Mouse (Mus musculus) heart, embryonic 12.5 days (tissue): ENCODE measurements at regions not wholly inside any gene's neighbourhood (a gene's known extent, or its start where the extent isn't known, plus 50 kb on each side); places are given as distances from the start of the nearest gene placed in this dataset.

Experiments used
- ATAC-seq: fragments of 200-750 bp; cut with Nextera tagmentation; 2 replicates; pipeline ENCODE4 v1.8.0; 2017; ENCODE audit warnings: moderate TSS enrichment, moderate library complexity; ENCODE audit not compliant: insufficient number of reproducible peaks, low FRiP score
- H3K27ac ChIP-seq: fragments of 300-500 bp; sonication (generic); 2 replicates; pipeline ENCODE4 v1.5.1; 2016; ENCODE audit warnings: mild to moderate bottlenecking, moderate library complexity; ENCODE audit not compliant: poor library complexity, severe bottlenecking
- H3K27me3 ChIP-seq: fragments of 300-500 bp; sonication (generic); replicated peaks from 2 replicates; pipeline ENCODE4 v1.6.1; 2016; ENCODE audit warnings: mild to moderate bottlenecking, moderate library complexity
- H3K36me3 ChIP-seq: fragments of 300-500 bp; sonication (generic); 2 replicates; pipeline ENCODE4 v1.6.1; 2016; ENCODE audit warnings: mild to moderate bottlenecking, moderate library complexity
- H3K4me1 ChIP-seq: fragments of 300-500 bp; sonication (generic); replicated peaks from 2 replicates; pipeline ENCODE4 v1.6.1; 2016; ENCODE audit warnings: mild to moderate bottlenecking
- H3K4me2 ChIP-seq: fragments of 300-500 bp; sonication (generic); 2 replicates; pipeline ENCODE4 v1.6.1; 2016; ENCODE audit warnings: mild to moderate bottlenecking, moderate library complexity
- H3K4me3 ChIP-seq: fragments of 300-500 bp; sonication (generic); 2 replicates; pipeline ENCODE4 v1.5.1; 2016; ENCODE audit warnings: mild to moderate bottlenecking
- H3K9ac ChIP-seq: fragments of 300-500 bp; sonication (generic); 2 replicates; pipeline ENCODE4 v1.6.1; 2016; ENCODE audit warnings: mild to moderate bottlenecking, moderate library complexity
- H3K9me3 ChIP-seq: fragments of 300-500 bp; sonication (generic); replicated peaks from 2 replicates; pipeline ENCODE4 v1.6.1; 2016; ENCODE audit warnings: mild to moderate bottlenecking, moderate library complexity
- WGBS: fragments of 180-500 bp; shearing (Covaris S2); methylation state at CpG from one replicate; pipeline ENCODE4 v1.1.7; 2016; 5-methylcytosine and 5-hydroxymethylcytosine counted together

GRCm38 (mm10) chr13:44293736-44294416 lies 435.4 kb upstream of the Jarid2 start:
- peak; percentile 55; the same call in 1 of the 2 replicates for ATAC-seq
- no peak overlapping the region for H3K4me2 ChIP-seq
- WGBS: 75% methylated on average over 15 of the region's 15 CpGs
- H3K36me3 ChIP-seq: no peaks in the 10 kb centered on the region
- no peaks in the 10 kb centered on the region for H3K27me3 ChIP-seq
- H3K4me1 ChIP-seq: no peaks in the 10 kb centered on the region; the same call in 1 of the 2 replicates
- H3K27ac ChIP-seq: no peak overlapping the region
- no peak overlapping the region for H3K4me3 ChIP-seq
- peaks cover 8% of the 10 kb centered on the region; the same call in 1 of the 2 replicates for H3K9me3 ChIP-seq
- no peak overlapping the region for H3K9ac ChIP-seq

GRCm38 (mm10) chr13:44295621-44296020 lies 433.7 kb upstream of the Jarid2 start:
- no peak for ATAC-seq
- Histone ChIP-seq H3K4me1 (no peaks in the 10 kb centered on the region; the same call in 1 of the 2 replicates), H3K9ac (no peak overlapping the region), H3K36me3 (no peaks in the 10 kb centered on the region), H3K9me3 (peaks cover 6% of the 10 kb centered on the region), H3K27ac (no peak overlapping the region), H3K4me3 (no peak overlapping the region), H3K27me3 (no peaks in the 10 kb centered on the region), H3K4me2 (no peak overlapping the region)
- 90% methylated on average over 10 of the region's 10 CpGs for WGBS

GRCm38 (mm10) chr13:44300611-44301010 lies 428.7 kb upstream of the Jarid2 start:
- Histone ChIP-seq H3K9ac (no peak overlapping the region), H3K4me3 (no peak overlapping the region), H3K9me3 (peaks cover 3% of the 10 kb centered on the region), H3K4me1 (peaks cover 2% of the 10 kb centered on the region; the same call in 1 of the 2 replicates), H3K36me3 (no peaks in the 10 kb centered on the region), H3K27me3 (no peaks in the 10 kb centered on the region), H3K4me2 (no peak overlapping the region), H3K27ac (no peak overlapping the region)
- 71% methylated on average over 10 of the region's 10 CpGs for WGBS
- no peak for ATAC-seq

- no peak overlapping the region for H3K4me3 ChIP-seq
- H3K9me3 ChIP-seq: peaks cover 3% of the 10 kb centered on the region
- H3K27me3 ChIP-seq: no peaks in the 10 kb centered on the region
- peaks cover 2% of the 10 kb centered on the region; the same call in 1 of the 2 replicates for H3K4me1 ChIP-seq
- H3K36me3 ChIP-seq: no peaks in the 10 kb centered on the region
- 80% methylated on average over 7 of the region's 7 CpGs for WGBS
- no peak overlapping the region for H3K4me2 ChIP-seq
- no peak overlapping the region for H3K9ac ChIP-seq
- no peak overlapping the region for H3K27ac ChIP-seq
- ATAC-seq: no peak
Measured at GRCm38 (mm10) chr13:44301215-44301614, 428.1 kb upstream of the Jarid2 start.

- no peak overlapping the region for H3K9ac ChIP-seq
- H3K36me3 ChIP-seq: no peaks in the 10 kb centered on the region
- H3K27ac ChIP-seq: no peak overlapping the region
- no peak for ATAC-seq
- H3K9me3 ChIP-seq: peaks cover 3% of the 10 kb centered on the region
- H3K27me3 ChIP-seq: no peaks in the 10 kb centered on the region
- 42% methylated on average over 10 of the region's 10 CpGs for WGBS
- H3K4me2 ChIP-seq: no peak overlapping the region
- H3K4me3 ChIP-seq: no peak overlapping the region
- H3K4me1 ChIP-seq: peaks cover 2% of the 10 kb centered on the region; the same call in 1 of the 2 replicates
Measured at GRCm38 (mm10) chr13:44301936-44302335, 427.3 kb upstream of the Jarid2 start.

GRCm38 (mm10) chr13:44305134-44305991 lies 423.9 kb upstream of the Jarid2 start:
- Histone ChIP-seq H3K36me3 (no peaks in the 10 kb centered on the region), H3K4me2 (no peak overlapping the region), H3K4me1 (peaks cover 2% of the 10 kb centered on the region; the same call in 1 of the 2 replicates), H3K9me3 (no peaks in the 10 kb centered on the region; the same call in 1 of the 2 replicates), H3K4me3 (no peak overlapping the region), H3K27ac (no peak overlapping the region), H3K9ac (no peak overlapping the region), H3K27me3 (no peaks in the 10 kb centered on the region)
- 69% methylated on average over 9 of the region's 9 CpGs for WGBS
- ATAC-seq: no peak

- no peaks in the 10 kb centered on the region for H3K9me3 ChIP-seq
- no peak overlapping the region for H3K4me2 ChIP-seq
- no peaks in the 10 kb centered on the region for H3K27me3 ChIP-seq
- H3K36me3 ChIP-seq: no peaks in the 10 kb centered on the region
- peaks cover 2% of the 10 kb centered on the region; the same call in 1 of the 2 replicates for H3K4me1 ChIP-seq
- ATAC-seq: no peak
- 78% methylated on average over 15 of the region's 15 CpGs for WGBS
- no peak overlapping the region for H3K4me3 ChIP-seq
- H3K27ac ChIP-seq: no peak overlapping the region
- H3K9ac ChIP-seq: no peak overlapping the region
Measured at GRCm38 (mm10) chr13:44306275-44307050, 422.8 kb upstream of the Jarid2 start.

GRCm38 (mm10) chr13:44308227-44308626 lies 421.0 kb upstream of the Jarid2 start:
- Histone ChIP-seq H3K27me3 (no peaks in the 10 kb centered on the region), H3K4me3 (no peak overlapping the region), H3K4me2 (0 out of 2 replicates have a peak overlapping the region, but pooled peaks have one; percentile 28), H3K36me3 (no peaks in the 10 kb centered on the region), H3K4me1 (no peaks in the 10 kb centered on the region; the same call in 1 of the 2 replicates), H3K9ac (no peak overlapping the region), H3K9me3 (no peaks in the 10 kb centered on the region), H3K27ac (no peak overlapping the region)
- 66% methylated on average over 13 of the region's 13 CpGs for WGBS
- ATAC-seq: no peak

- Histone ChIP-seq H3K27ac (no peak overlapping the region), H3K4me1 (no peaks in the 10 kb centered on the region), H3K36me3 (no peaks in the 10 kb centered on the region), H3K27me3 (no peaks in the 10 kb centered on the region), H3K9me3 (0 out of 2 replicates have a peak, but pooled peaks cover 3% of the 10 kb centered on the region), H3K9ac (no peak overlapping the region), H3K4me3 (no peak overlapping the region), H3K4me2 (no peak overlapping the region)
- WGBS: 88% methylated on average over 6 of the region's 6 CpGs
- ATAC-seq: no peak
Measured at GRCm38 (mm10) chr13:44312237-44312636, 417.0 kb upstream of the Jarid2 start.

GRCm38 (mm10) chr13:44316747-44317446 lies 412.4 kb upstream of the Jarid2 start:
- no peak overlapping the region for H3K4me3 ChIP-seq
- 0 out of 2 replicates have a peak, but pooled peaks cover 3% of the 10 kb centered on the region for H3K4me1 ChIP-seq
- H3K27me3 ChIP-seq: no peaks in the 10 kb centered on the region
- no peaks in the 10 kb centered on the region for H3K36me3 ChIP-seq
- H3K4me2 ChIP-seq: no peak overlapping the region
- no peak for ATAC-seq
- H3K9ac ChIP-seq: no peak overlapping the region
- 0 out of 2 replicates have a peak, but pooled peaks cover 3% of the 10 kb centered on the region for H3K9me3 ChIP-seq
- no peak overlapping the region for H3K27ac ChIP-seq
- 82% methylated on average over 13 of the region's 13 CpGs for WGBS
